Comparison of ENCODE assay signal across 15 mouse cellular contexts in the genomic region with DNA sequence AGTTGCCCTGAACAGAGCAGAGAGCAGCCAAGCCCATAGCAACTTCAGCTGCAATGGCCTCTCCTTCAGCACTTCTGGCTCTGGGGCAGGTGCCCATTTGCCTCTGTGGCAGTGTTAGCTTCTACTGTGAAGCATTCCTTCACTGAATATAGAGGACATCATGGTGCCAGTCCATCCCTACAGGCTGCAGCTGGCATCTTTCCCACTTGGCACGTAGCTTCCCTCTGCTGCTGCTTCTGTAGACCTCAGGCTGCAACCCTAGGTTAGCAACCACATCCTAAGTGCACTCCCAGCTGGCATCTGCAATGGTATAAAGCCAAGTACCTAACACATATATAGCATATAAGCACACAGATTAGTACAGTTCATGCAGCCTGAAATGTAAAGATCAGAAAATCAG. TPM values are rescaled to one million over a fixed set of nuclear protein-coding genes. Genes with fewer than 3 reads are reported as not detected.
"Had no signal": no experiment of that assay in that cellular context is flagged by ENCODE, and none has a peak within 500 bp of the region (broad histone marks: within the 10 kb centered on the region; RNA-seq: fewer than 3 reads in every experiment).

No protein-coding gene starts in this region.

- DNase-seq: kidney, adult 9 months; kidney, postnatal 14 days; kidney, postnatal 4 days; liver, embryonic 13.5 days; lung, embryonic 14.5 days; retina, postnatal 1 day; right cerebral cortex, postnatal 25 days; thymus, adult 2 months; thymus, postnatal 14 days; thymus, postnatal 4 days had no signal

RNA-seq across cellular contexts. Expression of a gene that starts 27.8 kb away (rescaled TPM):
- total RNA-seq: layer of hippocampus, postnatal 14 days; left cerebral cortex, postnatal 25 days; liver, adult 2 months had no signal
- polyA plus RNA-seq: midbrain, embryonic 16.5 days; neural tube, embryonic 13.5 days had no signal
